Mouse (Mus musculus) mature B cell (primary cell): ENCODE data around the gene 4921517D22Rik.

ENCODE experiments used
- in situ Hi-C: fragments of 300-500 bp; cut with MboI; formaldehyde crosslinking; loops from 2 replicates; pipeline ENCODE4 v1.14.3; 2019

4921517D22Rik gene

DNA sequence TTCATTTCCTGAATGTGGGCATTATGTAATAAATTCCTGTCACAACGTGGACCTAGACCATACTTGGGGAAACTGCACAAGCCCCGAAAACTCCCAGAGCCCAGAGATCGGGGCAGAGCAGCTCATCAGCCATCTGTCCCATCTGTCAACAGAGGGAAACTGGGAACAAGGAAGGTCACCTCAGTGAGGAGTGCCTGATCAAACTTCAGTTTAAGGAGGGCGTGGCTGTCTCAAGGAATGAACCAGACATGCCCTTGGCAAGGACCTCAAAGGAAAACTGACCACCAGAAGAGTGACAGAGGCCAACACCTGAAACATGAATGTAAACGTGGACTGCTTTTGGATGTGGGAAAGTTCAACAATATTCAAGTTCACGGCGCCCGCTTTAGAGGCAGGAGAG lies 32.5 kb downstream of the 4921517D22Rik start:
- in situ Hi-C loops: no loop called here

DNA sequence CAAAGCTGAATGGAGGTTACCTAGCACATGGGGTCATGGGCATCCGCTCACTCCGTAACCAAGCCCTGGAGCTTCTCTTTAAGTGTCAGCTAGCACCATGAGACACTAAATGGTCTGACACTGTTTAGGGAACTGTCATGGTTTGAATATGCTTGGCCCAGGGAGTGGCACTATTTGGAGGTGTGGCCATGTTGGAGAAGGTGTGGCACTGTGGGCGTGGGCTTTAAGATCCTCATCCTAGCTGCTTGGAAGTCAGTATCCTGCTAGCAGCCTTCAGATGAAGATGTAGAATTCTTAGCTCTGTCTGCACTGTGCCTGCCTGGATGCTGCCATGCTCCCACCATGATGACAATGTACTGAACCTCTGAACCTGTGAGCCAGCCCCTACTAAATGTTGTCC lies 33.5 kb downstream of the 4921517D22Rik start:
- in situ Hi-C loops: no loop called here

DNA sequence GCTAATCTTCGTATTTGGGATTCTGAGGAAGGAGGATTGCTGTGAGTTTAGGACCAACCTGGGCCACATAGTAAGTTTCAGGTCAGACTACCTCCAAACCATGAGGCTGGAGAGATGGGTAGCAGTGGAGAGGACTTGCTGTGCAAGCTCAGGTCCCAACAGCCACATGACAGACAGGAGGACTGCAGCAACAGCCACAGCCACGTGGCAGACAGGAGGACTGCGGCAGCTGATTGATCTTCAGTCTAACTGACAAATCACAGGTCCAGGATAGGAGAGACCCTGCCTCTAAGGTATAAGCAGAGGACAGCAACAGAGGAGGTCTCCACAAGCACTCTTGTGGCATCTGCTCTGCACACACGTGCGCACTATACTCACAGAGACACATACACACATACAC lies 36.1 kb downstream of the 4921517D22Rik start:
- in situ Hi-C loops: no loop called here

DNA sequence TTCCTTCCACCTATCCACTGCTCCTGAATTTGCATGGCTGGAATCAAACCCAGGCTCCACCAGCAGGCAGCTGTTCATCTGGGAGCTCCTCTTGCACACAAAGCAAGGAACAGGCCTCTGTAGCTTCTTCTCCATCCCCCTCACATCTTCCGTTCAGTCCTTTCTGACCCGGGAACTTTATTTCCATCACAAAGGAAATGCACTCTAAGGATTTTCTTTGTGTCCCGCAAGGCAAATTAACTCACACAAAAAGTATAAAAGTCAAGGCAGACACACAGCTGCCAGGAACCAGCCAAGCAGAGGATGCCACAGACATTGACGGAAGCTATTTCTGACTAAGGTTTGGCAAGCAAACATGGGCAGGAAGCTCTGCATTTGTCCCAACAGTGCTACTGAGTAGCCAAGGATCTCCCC lies 36.9 kb downstream of the 4921517D22Rik start:
- in situ Hi-C loops: no loop called here

DNA sequence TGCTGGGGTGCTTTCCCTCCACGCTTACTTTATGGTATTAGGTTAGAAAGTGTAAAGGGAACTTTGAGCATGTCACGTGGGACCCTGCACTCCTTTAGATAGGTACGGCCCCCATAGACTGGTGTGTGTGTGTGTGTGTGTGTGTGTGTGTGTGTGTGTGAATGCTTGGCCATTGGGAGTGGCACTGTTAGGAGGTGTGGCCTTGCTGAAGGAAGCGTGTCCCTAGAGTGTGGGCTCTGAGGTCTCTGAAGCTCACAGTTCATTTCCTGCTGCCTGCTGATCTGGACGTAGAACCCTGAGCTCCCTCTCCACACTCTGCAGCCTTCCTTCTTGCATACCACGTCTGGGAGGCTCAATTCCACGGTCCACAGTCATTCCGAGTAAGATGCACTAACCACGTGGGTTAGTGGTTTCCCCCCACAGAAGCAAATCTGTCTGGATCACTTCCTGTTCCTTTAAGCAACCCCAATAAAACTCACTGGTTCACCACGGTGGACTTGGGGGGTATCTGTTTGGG lies 37.5 kb downstream of the 4921517D22Rik start:
- in situ Hi-C loops: no loop called here

DNA sequence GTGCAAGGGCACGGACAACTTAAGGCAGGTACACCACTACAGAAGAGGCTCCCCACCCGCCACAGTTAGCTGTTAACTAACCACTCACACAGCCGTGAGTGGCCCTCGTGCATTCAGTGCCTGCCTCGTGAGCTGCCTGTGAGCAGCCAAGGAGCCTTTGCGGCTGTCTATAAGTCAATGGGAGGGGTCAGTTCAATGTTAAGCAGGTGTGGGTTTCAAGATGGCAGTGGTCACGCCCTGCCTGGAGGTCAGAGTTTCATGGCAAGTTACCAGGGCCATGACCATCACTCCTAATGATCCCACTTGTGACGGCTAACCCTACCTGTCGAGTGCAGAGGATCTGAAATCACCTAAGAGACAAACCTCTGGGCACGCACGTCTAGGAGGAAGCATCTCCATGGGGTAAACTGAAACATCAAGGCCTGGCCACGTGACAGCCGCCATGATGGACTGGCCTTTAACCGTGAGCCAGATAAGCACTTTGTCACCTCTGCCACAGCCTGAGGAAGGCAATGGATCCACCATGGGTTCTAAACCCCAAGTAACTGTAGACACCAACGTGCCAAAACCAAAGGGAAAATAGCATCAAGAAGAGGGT lies 38.1 kb downstream of the 4921517D22Rik start:
- in situ Hi-C loops: no loop called here

DNA sequence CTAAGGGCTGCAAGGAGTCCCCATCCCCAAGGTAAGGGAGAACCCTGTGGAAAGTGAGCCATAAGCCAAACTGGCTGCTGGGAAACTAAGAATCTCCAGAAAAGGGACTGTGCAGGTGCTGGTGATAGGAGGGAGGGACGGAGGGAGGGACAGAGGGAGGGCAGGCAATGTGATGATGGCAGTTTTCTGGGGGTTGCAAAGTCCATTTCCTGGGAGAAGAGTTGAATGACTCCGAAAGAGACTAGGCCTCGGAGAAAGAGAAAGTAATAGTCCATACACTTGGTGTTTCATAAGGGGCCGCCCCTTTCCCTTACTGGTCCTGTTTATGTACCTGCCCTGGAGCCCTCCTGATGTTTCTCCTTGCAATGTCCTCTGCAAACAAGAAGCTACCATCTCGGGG lies 39.4 kb downstream of the 4921517D22Rik start:
- in situ Hi-C loops: no loop called here

DNA sequence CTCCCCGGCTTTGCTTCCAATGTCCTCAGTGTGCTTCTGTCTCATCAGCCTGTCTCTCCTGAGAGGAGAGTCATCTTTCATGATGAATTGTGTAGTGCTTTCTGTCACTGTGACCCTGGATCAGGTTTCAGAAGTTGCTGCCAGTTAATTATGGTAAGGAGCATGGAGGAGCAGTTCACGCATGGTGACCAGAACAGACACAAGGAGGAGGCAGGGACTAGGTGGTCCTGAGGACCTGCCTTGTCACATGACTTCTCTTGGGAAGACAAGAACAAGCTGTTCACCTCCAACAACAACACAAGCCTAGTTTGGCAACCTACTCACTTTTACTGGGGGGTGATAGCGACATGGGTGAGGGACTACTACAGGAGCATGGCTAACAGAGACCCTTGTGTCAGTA lies 40.8 kb downstream of the 4921517D22Rik start:
- in situ Hi-C loops: no loop called here

DNA sequence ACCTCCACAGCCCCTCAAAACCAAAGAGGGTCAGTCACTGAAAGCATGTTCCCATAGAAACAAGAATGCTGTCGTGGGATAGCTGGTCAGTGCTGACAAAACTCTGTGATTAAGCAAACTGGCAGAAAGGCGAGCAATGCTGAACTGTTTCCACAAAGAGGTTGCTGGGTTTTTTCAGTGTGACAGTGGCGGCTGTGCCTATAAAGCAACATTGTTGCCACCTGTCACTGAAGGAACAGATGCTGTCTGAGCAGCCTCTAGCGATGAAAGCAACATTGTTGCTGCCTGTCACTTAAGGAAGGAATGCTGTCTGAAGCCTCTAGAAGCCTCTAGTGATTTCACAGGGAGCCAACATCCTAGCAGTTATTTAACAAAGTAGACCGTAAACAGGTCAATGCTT lies 41.3 kb downstream of the 4921517D22Rik start:
- in situ Hi-C loops: no loop called here

DNA sequence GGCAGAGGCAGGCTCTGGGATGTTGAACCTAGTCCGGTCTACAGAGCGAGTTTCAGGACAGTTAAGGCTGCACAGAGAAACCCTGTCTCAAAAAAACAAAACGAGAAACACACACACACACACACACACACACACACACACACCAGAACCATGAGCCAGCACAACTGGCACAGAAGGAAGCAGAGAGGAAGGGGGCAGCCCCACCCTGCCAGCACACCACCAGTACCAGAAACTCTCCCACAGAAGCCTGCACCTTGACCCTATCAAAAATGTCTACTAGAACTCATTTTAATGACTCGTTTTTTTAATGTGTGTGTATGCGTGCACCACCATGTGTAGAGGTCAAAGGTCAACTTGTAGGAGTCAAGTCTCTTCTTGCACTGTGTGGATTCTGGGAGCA lies 44.1 kb downstream of the 4921517D22Rik start:
- in situ Hi-C loops: no loop called here

DNA sequence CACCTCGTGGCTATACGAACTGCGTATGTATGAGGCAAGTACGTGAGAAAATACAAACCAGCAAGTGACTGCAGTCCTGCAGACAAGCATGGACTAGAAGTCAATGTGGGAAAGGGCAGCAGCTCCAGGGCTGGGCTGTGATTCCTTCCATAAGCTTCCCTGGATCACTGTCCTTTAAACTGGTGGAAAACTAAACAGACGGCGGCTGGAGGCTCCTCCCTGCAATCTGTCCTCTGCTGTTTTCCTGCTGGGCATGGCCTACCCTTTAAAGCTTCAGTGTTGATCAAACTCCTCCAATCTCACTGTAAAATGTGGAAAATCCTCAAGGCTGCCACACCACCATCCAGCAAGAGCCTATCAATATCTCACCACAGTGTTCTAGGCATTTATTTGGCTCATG lies 45.3 kb downstream of the 4921517D22Rik start:
- in situ Hi-C loops: no loop called here

DNA sequence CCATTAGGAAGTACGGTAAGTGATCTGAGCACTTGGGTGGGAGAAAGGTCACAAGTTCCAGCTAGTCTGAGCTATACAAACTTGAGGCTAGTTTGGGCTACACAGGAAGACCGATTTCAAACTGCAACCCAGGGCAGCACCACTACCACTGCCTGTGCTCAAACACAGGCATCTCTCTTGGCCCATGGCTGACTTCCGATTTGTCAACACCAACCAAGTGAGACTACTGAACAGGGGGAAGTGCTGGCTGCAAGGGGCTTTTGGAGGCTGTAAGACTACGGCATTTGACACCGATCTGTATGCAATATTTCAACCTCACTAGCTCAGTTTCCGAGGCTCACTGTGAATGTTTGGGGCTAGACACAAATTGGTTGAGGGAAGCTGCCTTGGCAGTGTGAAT lies 46.4 kb downstream of the 4921517D22Rik start:
- in situ Hi-C loops: no loop called here

DNA sequence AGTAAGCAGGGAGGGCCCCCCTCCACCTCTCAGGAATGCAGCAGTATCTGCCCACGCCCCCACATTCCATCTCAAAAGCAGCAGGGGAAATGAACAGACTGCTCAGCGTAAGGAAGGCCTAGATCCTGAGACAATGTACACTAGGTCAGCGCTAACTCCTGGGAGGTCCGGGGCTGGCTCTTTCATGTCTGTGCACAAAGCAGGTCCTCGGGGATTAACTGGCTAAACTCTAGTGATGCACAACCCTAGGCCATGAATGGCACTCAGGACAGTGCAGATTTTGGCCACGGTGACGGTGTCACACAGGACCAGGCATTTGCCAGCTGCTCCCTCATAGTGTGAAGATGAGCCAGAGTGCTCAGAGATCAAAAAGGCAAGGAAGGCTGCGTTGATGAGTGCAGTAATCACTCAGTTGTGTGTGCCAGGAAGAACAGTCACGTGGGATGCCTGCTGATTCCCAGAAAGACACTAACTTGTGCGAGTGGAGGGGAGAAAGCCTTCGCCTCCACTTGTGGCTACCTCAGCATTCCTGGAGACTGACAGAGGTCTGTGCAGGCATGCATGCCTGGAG lies 47.1 kb downstream of the 4921517D22Rik start:
- in situ Hi-C loops: no loop called here

DNA sequence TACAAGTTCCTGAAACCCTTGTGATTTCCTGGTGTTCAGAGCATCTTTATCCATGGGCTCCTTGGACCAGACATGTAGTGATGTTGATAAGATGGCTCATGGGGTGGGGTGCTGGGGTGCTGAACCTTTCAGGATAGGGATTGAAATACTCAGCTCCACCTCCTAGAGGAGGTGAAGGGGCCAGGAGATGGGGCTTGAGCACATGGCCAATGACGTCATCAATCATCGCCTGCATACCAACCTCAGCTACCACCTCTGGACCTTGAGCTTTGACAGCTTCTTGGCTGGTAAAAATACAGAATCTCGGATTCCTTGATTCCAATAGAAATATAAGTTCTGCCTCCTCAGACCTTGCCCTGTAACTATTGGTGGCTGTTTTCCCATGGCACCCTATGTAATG lies 48.4 kb downstream of the 4921517D22Rik start:
- in situ Hi-C loops: no loop called here

DNA sequence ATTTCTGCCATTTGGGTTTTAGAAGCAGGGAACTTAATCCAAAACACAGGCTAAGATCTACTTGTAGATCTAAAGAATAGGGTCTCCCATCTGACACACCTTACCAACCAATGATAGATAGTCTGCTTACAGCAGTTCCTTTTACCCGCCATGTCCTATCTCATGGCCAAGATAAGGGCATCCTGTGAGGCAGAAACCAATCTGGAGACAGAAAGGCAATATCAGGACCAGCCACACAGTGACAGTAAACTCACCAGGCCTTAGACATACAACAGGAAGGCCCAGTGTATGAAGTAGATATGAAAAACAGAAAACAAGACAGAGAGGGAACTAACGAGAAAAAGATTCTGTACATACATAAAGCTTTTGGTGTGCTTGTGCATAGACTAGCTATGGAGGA lies 51.1 kb downstream of the 4921517D22Rik start:
- in situ Hi-C loops: no loop called here

DNA sequence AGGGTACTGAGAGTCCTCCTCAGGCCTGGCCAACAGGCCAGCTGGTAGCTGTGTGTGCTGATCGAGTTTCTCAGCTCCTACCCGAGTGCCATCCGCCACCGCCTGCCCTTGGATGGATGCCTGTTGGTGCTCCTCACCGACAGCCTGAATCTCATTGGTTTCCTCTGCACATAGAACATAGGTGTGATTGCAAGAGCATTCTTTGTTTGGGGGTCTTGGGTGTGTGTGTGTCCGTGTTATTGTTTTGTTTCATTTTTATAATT lies 53.8 kb downstream of the 4921517D22Rik start:
- in situ Hi-C loops: no loop called here

DNA sequence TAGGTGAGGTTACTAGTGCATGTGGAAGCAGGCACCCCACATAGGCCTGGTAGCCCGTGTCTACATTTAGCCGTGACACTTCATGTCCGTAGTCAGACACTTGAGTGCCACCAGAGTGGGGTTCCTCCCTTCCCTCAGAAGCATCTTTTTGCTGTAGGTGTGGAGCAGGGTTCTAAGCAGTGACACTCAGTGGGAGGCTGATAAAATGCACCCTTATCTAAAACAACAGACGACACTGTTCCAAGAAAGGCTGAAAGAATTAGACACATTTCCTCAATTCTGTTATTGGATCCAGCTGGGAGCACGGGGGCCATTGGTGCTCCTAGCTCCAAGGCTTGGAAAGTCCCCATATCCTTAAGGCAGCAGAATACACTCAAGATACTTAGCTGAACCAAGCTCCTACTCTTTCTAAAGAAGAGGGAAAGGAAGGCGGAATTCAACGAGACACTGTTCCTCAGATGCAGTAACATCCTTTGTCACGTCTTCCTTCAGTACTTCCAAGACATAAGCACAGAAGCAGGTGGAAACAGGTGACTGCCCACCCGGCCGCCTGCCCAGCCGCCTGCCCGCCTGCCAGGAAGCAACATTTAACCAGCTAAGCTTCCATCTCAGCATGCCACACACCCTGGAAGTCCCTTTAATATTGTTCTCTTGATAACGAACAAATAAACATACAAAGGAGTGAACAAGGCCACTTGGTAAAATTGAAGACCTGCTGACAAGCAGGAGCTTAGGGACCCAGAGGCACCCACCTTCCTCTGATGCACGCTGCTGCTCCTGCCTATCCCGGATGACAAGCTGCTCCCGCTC lies 54.3 kb downstream of the 4921517D22Rik start:
- in situ Hi-C loops: no loop called here

DNA sequence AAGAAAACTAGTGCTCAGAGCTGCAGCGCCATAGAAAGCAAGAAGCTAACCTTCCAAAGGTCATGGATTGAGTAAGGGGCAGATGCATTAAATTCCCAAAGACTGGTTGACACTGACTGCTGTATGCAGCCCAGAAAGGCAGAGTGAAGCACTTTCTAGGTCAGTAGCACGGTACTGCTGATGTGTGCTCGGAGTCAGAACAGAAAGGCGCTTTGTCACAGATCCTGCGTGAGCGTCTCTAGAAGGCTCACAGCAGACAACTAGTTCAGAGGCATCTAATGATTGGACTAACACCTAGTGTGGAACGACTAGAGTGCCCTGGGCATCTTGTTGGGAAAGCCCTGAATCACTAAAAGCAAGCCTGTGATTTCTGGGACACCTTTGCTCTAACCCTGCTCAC lies 56.1 kb downstream of the 4921517D22Rik start:
- in situ Hi-C loops: no loop called here
